Mouse (Mus musculus): ENCODE measurements around the gene Cacna1f.

GRCm38 (mm10) chrX:7573176-7574086 lies 33.5 kb upstream of the Cacna1f start, which contains the start of gene Foxp3:
- TF ChIP-seq POLR2A (IDR thresholded peaks at IDR 0.05; ENCODE audit: low read depth, low read length): no peak
- no peak for TF ChIP-seq CTCF (conservative IDR thresholded peaks at IDR 0.05; ENCODE audit: insufficient read depth, insufficient read length, low read depth, low read length)

Data from kidney, adult 2 months (tissue).